8 mouse cellular contexts compared by ENCODE assay signal in the genomic region with DNA sequence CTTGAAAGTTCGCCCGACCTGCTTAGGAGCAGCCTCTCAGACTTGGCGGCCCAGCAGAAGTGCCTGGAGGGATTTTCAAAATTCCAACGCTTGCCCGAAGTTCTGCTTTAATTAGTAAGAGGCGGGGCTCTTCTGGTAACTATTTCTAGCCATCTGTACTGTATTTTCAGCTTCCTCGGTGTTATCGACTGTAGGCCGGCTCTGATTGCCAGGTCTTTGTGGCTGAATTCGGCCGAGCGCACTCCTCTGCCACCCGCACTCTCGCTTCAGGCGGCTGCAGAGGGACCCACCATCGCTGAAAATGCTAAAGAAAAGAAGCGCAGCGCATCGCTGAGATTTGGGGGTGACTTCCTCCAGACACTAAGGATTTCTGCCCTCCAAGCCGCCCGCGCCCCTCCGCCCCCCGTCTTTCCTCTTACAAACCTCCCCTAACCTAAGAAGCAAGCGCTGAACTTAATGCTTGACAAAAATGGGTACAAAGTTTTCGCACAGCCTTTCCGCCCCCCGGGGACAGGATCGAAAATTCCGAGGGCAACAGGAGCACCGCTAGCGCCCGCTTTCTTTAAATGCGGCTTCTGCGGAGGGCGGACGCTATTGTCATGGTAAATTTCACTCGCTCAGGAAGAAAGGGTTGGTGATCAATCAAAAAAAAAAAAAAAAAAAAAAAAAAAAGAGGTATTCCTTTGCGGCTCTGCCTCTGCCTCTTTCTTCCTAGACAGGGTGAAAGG. TPM values are rescaled to one million over a fixed set of nuclear protein-coding genes. Genes with fewer than 3 reads are reported as not detected.
A peak's percentile ranks its signal among the peaks of the same experiment; 100 is the strongest.
DNase-seq lines count a peak whose midpoint lies in the region; ATAC-seq and TF ChIP-seq lines count a peak whose summit lies in the region.

No protein-coding gene starts in this region.

- H3K27me3 ChIP-seq in testis, adult 2 months (ENCODE audit: control insufficient read depth, insufficient read depth, low read length) = peaks cover 2% of the 10 kb centered on the region
- no peaks in the 10 kb centered on the region for H3K27me3 ChIP-seq in forebrain, embryonic 16.5 days (replicated peaks; ENCODE audit: control insufficient read depth, insufficient read depth, low read length)
- H3K27me3 ChIP-seq in intestine, embryonic 16.5 days (replicated peaks; ENCODE audit: control insufficient read depth, insufficient read depth, low read length) = peaks cover 7% of the 10 kb centered on the region; the same call in 1 of the 2 replicates

- peak overlapping the region; percentile 65 for H3K9ac ChIP-seq in forebrain, embryonic 16.5 days (replicated peaks; ENCODE audit: low read depth, low read length)
- peak overlapping the region; percentile 54 for H3K9ac ChIP-seq in intestine, embryonic 16.5 days (ENCODE audit: low read depth, low read length)

- peak overlapping the region; percentile 88 for H3K4me2 ChIP-seq in forebrain, embryonic 16.5 days (ENCODE audit: low read length)
- peak overlapping the region; percentile 64 for H3K4me2 ChIP-seq in intestine, embryonic 16.5 days (ENCODE audit: low read depth, low read length)

- peak overlapping the region; percentile 78 for H3K4me3 ChIP-seq in testis, adult 2 months (ENCODE audit: control insufficient read depth, low read depth, low read length)
- H3K4me3 ChIP-seq in forebrain, embryonic 16.5 days (replicated peaks; ENCODE audit: low read length) = peak overlapping the region; percentile 61
- H3K4me3 ChIP-seq in intestine, embryonic 16.5 days (ENCODE audit: low read length) = peak overlapping the region; percentile 45
- peak overlapping the region; percentile 67 for H3K4me3 ChIP-seq in lung, adult 2 months (replicated peaks; ENCODE audit: extremely low read depth, low read depth, low read length)

- DNase-seq in testis, postnatal 10 days (ENCODE audit: low spot score) = no peak
- DNase-seq in lung, adult 2 months = peak; percentile 34
- DNase-seq in retina, postnatal 1 day = peak; percentile 60
- no peak for DNase-seq in left cerebral cortex, postnatal 25 days (ENCODE audit: low spot score in 2 of 2)

- TF ChIP-seq POLR2A in testis, adult 2 months (IDR thresholded peaks at IDR 0.05; ENCODE audit: control insufficient read depth, low read depth, low read length) = no peak
- no peak for TF ChIP-seq POLR2A in lung, adult 2 months (IDR thresholded peaks at IDR 0.05; ENCODE audit: borderline replicate concordance, extremely low read depth, low read depth, low read length)

- H3K4me1 ChIP-seq in testis, adult 2 months (ENCODE audit: control insufficient read depth, insufficient read depth, low read length) = peaks cover 13% of the 10 kb centered on the region
- peaks cover 3% of the 10 kb centered on the region for H3K4me1 ChIP-seq in forebrain, embryonic 16.5 days (replicated peaks; ENCODE audit: control insufficient read depth, insufficient read depth, low read length)
- H3K4me1 ChIP-seq in intestine, embryonic 16.5 days (ENCODE audit: control insufficient read depth, insufficient read depth, low read length) = 0 out of 2 replicates have a peak, but pooled peaks cover 2% of the 10 kb centered on the region
- H3K4me1 ChIP-seq in lung, adult 2 months (ENCODE audit: control insufficient read depth, insufficient read depth, low read length) = no peaks in the 10 kb centered on the region

- intact Hi-C loops in left cerebral cortex, postnatal 25 days (cut with DNase I) = loop anchor here (5.0 to 10.0 kb wide), 2 partner anchors 270 to 642 kb away; no protein-coding TSS in a partner anchor

- WGBS in forebrain, embryonic 16.5 days = under 1% methylated on average over 39 of the region's 39 CpGs
- WGBS in intestine, embryonic 16.5 days = 5% methylated on average over 39 of the region's 39 CpGs
- WGBS in lung, adult 2 months = 5% methylated on average over 39 of the region's 39 CpGs

- H3K36me3 ChIP-seq in testis, adult 2 months (ENCODE audit: control insufficient read depth, insufficient read depth, low read length) = no peaks in the 10 kb centered on the region
- no peaks in the 10 kb centered on the region for H3K36me3 ChIP-seq in forebrain, embryonic 16.5 days (ENCODE audit: control insufficient read depth, insufficient read depth)
- H3K36me3 ChIP-seq in intestine, embryonic 16.5 days (ENCODE audit: control insufficient read depth, insufficient read depth, low read length) = no peaks in the 10 kb centered on the region

- H3K9me3 ChIP-seq in forebrain, embryonic 16.5 days (ENCODE audit: control insufficient read depth, low read length) = no peaks in the 10 kb centered on the region
- no peaks in the 10 kb centered on the region for H3K9me3 ChIP-seq in intestine, embryonic 16.5 days (ENCODE audit: control insufficient read depth, low read length)

- ATAC-seq in forebrain, embryonic 16.5 days = peak; percentile 67
- ATAC-seq in intestine, embryonic 16.5 days = peak; percentile 49; the same call in 1 of the 2 replicates
- no peak for ATAC-seq in monocyte, adult 5-6 weeks (replicated peaks; ENCODE audit: insufficient number of reproducible peaks, low FRiP score, low TSS enrichment, poor library complexity, severe bottlenecking)

- H3K27ac ChIP-seq in testis, adult 2 months (ENCODE audit: control insufficient read depth, insufficient read depth, low read depth, low read length) = no peak overlapping the region
- peak overlapping the region; percentile 68 for H3K27ac ChIP-seq in forebrain, embryonic 16.5 days (ENCODE audit: low read length)
- 0 out of 2 replicates have a peak overlapping the region, but pooled peaks have one; percentile 6 for H3K27ac ChIP-seq in intestine, embryonic 16.5 days (ENCODE audit: low read length)

- TF ChIP-seq CTCF in testis, adult 2 months (IDR thresholded peaks at IDR 0.05; ENCODE audit: control insufficient read depth, insufficient read depth, insufficient replicate concordance, low read depth, low read length) = no peak
- TF ChIP-seq CTCF in lung, adult 2 months (IDR thresholded peaks at IDR 0.05; ENCODE audit: insufficient read depth, low read length) = no peak

RNA-seq across cellular contexts. Expression of a gene that starts 0.5 kb away (rescaled TPM):
- polyA plus RNA-seq in testis, adult 2 months (2012; rRNA removed) = 25.6 and 33.5 TPM in 2 replicates
- 1.2 and 1.4 TPM in 2 replicates for polyA plus RNA-seq in forebrain, embryonic 16.5 days (2015; fragmentation: Nextera tagmentation; extraction: Ambion mirVana)
- polyA plus RNA-seq in intestine, embryonic 16.5 days (2015; fragmentation: Nextera tagmentation; extraction: Ambion mirVana) = 6.0 and 6.4 TPM in 2 replicates
- polyA plus RNA-seq in lung, adult 2 months (2012; rRNA removed) = 63.6 and 70.0 TPM in 2 replicates
- not detected in 3 replicates for total RNA-seq in monocyte, adult 5-6 weeks (2017)
- total RNA-seq in left cerebral cortex, postnatal 25 days (2021) = 1 to 10 TPM; 4.4 to 4.9 TPM

RNA-seq across cellular contexts. Expression of a gene that starts 7.7 kb away (rescaled TPM):
- polyA plus RNA-seq in testis, adult 2 months (2012; rRNA removed) = 43.7 and 46.9 TPM in 2 replicates
- polyA plus RNA-seq in forebrain, embryonic 16.5 days (2015; fragmentation: Nextera tagmentation; extraction: Ambion mirVana) = 0.32 and 0.40 TPM in 2 replicates
- polyA plus RNA-seq in intestine, embryonic 16.5 days (2015; fragmentation: Nextera tagmentation; extraction: Ambion mirVana) = 0.88 and 1.2 TPM in 2 replicates
- 0.33 and 0.37 TPM in 2 replicates for polyA plus RNA-seq in lung, adult 2 months (2012; rRNA removed)
- 1.5 to 6.4 TPM (median 2.9 TPM) in 3 replicates for total RNA-seq in monocyte, adult 5-6 weeks (2017)
- total RNA-seq in left cerebral cortex, postnatal 25 days (2021) = under 1 TPM; 0.18 to 0.76 TPM

Comparison
In these comparisons a context has a peak if more than half of its experiments do, and no peak if none do; other contexts are left out.
1. DNase-seq: peak in lung, adult 2 months (single experiment) and retina, postnatal 1 day (single experiment); none in testis, postnatal 10 days (single experiment) and left cerebral cortex, postnatal 25 days (0 of 2).
2. RNA of a gene that starts 7.7 kb away (polyA plus RNA-seq): 43.7 to 46.9 TPM in testis, adult 2 months; 0.88 to 1.2 TPM in intestine, embryonic 16.5 days, 0.33 to 0.37 TPM in lung, adult 2 months and 0.32 to 0.40 TPM in forebrain, embryonic 16.5 days; every median in the first group is over 10 times any median in the second.
3. Peak in every context shown above with its lines, with median percentiles within 50 percentile points of each other: H3K4me3 ChIP-seq.